Mouse (Mus musculus): ENCODE measurements at regions not wholly inside any gene's neighbourhood (a gene's known extent, or its start where the extent isn't known, plus 50 kb on each side); places are given as distances from the start of the nearest gene placed in this dataset.

DNA sequence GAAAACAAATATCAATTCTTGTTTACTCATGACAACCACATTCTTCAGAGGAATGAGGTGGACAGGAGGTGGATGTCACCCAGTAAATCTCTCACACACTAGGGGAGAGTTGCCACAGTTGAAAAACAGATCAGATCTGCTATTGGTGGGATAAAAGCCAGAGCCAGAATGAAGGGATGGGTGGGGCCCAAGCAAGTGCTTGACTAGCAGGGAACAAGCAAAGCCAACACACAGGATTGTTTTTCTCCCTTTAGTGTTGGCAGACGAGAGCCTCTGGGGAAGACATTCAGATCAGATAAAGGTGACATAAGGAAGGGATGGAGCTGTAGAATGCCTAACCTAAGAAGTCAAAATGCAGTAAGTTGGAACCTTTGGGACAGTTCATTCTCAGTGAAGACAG, 153.5 kb upstream of the Usp24 start:
- TF ChIP-seq CHD2 (IDR thresholded peaks at IDR 0.05; ENCODE audit: low read depth, low read length): no peak
- no peak for TF ChIP-seq MAFK (IDR thresholded peaks at IDR 0.05; ENCODE audit: insufficient read depth, low read depth, low read length)
